Mouse (Mus musculus): Measurements from ENCODE around the gene Pard3b.

Pard3b gene

DNA sequence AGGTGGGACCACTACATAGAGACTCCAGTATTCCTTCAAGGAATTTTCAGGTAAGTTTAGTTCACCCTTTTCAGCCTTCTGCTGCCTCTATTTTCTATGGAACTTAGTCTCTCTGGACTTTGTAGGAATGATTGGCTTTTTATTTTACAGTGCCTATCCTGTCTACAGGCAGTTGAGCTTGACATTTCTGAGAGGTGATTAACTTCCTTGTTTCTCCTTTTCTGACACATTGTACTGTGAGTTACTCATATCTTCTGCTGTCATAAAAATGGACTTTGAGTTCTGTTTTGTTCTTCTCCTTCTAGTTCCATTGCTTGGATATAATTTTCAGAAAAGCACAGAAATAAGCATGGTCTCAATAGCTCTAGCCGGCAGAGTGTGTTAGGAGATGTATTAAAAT lies 112.4 kb downstream of the Pard3b start:
- DNase-seq (ENCODE audit: low spot score) = no peak

- no peak for DNase-seq (ENCODE audit: low spot score)
These were observed 118.1 kb downstream of the Pard3b start for GRCm38 (mm10) chr1:61756771-61757170.

DNA sequence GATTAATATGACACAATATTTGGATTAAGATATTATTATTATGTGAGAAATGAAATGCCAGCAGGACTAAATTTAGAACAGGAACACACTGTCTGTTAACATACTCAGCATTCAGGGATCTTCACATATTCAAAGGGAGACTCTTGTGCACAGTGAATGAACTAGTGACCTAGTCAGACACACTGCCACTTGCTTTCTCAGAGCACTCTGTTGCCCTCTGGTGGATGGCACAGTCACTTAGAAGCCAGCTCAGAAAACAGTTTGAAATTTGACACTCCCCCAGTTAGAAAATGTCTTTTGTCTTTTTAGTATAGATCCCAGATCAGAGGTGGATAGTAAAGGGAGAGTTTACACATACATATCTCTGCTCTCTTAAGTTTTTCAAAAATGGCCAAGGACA lies 132.6 kb downstream of the Pard3b start:
- peak; percentile 89 for DNase-seq (ENCODE audit: low spot score)

- no peak for DNase-seq (ENCODE audit: low spot score)
These were observed 140.1 kb downstream of the Pard3b start for GRCm38 (mm10) chr1:61778731-61779130.

- no peak for DNase-seq (ENCODE audit: low spot score)
These were observed 141.3 kb downstream of the Pard3b start for GRCm38 (mm10) chr1:61779906-61780305.

DNA sequence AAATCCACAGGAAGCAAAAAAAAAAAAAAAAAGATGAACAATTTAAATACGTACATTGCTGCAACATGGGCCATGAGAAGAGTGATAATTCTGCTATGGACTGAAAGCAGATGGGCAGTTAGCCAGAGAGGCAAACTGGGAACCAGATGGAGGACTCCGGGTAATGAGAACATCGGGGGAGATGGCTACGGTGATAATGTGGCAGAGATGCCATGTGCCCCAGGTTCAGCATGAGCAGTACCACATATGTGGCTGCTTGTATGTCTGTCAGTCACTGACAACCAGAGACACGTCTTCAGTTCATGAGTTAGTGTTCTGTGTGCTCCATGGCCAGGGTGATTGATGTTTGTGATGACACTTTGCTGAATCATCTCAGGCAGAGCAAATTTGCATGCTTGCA lies 157.7 kb downstream of the Pard3b start:
- DNase-seq (ENCODE audit: low spot score) = no peak

- no peak for DNase-seq (ENCODE audit: low spot score)
These were observed 181.6 kb downstream of the Pard3b start for GRCm38 (mm10) chr1:61820213-61820612.

DNA sequence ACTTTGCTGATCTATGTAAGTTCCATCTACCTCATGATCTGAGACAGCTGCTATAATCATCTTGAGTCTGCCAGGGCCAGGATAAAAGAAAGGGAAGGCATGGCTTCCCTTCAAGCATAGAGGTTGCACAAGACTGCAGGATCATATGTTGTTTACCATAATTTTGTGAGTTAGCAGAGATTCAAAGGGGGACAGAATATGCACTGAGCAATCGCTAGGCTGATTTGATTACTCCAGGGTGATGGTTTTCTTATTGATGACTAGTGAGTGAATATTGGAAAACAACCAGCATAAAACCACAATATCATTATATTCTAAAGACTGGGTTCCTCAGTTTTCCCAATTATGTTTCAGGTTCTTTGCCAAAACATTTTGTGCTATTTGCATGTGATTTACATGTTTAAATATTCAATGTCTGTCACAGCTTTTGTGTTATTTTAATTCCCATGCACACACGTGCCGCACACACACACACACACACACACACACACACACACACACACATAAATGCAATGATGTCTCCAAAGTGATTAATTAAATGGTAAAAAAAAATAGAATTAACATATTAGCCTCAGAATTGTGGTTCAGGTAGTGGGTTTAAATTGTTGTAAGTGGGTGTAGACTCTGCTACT lies 187.1 kb downstream of the Pard3b start:
- no peak for DNase-seq (ENCODE audit: low spot score)

- DNase-seq (ENCODE audit: low spot score) = no peak
These were observed 198.5 kb downstream of the Pard3b start for GRCm38 (mm10) chr1:61837006-61837544.

DNA sequence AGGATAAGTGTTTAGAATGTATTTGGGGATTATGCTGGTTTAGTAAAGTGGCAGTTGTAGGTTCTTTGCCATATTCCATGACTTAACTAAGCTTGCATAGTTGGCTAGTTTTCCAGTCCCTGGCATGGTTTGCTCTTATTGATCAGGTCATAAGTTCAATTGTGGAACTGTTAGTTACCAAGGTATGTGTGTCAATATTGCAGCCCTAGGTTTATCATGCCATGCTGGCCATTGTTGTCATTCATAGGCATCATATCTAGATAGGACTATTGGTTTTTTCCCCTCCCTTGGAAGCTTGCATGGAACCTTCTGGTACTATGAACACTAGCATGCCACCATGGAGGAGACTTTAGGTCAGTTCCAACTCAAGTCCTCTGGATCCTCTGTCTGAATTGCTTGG lies 208.0 kb downstream of the Pard3b start:
- DNase-seq (ENCODE audit: low spot score) = no peak

DNA sequence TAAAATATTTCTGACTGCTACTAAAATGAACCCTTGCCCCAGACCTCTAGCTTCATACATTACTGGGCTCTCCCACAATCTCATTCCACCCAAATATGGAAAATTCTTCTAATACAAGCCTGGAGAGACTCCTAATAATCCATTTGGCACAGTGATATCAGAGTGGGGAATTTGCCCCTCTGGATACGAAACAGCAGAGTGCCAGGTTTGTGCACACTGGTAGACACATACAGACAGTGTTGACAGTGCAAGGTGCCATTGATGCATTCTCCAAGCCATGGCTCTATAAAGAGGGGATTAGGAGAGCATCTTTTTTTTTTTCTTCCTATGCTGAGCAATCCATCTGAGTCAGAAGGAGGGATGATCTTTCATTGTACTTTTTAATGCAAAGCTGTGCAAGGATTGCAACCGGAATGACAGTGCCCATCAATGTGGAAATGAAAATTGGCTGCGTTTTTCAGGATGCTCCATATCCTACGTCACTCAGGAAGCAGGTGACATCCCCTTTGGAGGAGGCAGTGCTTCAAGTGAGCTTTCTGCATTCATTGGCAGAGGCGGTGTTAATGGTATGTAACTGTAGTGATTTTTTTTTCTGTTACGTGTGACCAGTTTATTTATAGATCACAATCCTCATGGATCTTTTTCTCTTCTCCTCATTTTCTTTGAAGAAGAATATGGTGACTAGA lies 210.5 kb downstream of the Pard3b start:
- DNase-seq (ENCODE audit: low spot score) = no peak

GRCm38 (mm10) chr1:61850471-61850870 lies 211.8 kb downstream of the Pard3b start:
- no peak for DNase-seq (ENCODE audit: low spot score)

GRCm38 (mm10) chr1:61851176-61851575 lies 212.6 kb downstream of the Pard3b start:
- DNase-seq (ENCODE audit: low spot score) = peak; percentile 10

GRCm38 (mm10) chr1:61867286-61868082 lies 228.9 kb downstream of the Pard3b start:
- DNase-seq (ENCODE audit: low spot score) = no peak

GRCm38 (mm10) chr1:61874875-61875274 lies 236.3 kb downstream of the Pard3b start:
- no peak for DNase-seq (ENCODE audit: low spot score)

GRCm38 (mm10) chr1:61879706-61880470 lies 241.3 kb downstream of the Pard3b start:
- DNase-seq (ENCODE audit: low spot score) = peak; percentile 16

- DNase-seq (ENCODE audit: low spot score) = no peak
These were observed 257.4 kb downstream of the Pard3b start for GRCm38 (mm10) chr1:61896048-61896447.

DNA sequence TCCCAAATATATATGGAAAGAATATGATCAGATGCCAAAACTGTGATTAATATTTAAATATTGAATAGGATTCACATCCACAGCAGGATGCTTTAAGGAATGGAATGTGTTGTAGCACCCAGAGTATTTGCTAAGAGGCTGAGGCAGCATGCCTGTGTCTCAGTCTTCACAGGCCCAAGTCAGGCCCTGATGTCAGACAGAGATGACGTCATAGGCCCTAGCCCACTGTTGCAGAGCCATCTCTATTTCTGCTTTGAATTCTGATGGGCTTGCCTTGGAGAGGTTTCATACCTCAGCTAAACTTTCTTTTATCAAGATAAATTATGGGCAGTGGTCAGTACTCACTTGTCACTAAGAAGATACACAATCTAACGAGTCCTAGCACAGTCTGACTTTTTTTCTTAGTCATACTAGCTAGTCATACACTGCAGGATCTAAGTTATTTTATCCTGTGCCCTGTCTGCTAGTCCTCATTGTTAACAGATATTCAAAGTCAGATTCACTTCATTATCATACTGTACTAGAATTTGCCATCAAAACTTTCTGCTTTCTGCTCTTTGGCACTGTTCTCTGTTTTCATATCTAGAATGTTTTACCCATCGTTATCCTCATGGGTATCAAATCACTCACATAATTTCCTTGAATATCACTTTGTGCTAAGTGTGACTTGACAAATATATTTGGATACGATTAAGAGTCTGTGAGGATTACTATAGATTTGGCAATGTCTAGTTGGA lies 264.8 kb downstream of the Pard3b start:
- DNase-seq (ENCODE audit: low spot score) = no peak

GRCm38 (mm10) chr1:61904036-61904435 lies 265.4 kb downstream of the Pard3b start:
- DNase-seq (ENCODE audit: low spot score) = no peak

DNA sequence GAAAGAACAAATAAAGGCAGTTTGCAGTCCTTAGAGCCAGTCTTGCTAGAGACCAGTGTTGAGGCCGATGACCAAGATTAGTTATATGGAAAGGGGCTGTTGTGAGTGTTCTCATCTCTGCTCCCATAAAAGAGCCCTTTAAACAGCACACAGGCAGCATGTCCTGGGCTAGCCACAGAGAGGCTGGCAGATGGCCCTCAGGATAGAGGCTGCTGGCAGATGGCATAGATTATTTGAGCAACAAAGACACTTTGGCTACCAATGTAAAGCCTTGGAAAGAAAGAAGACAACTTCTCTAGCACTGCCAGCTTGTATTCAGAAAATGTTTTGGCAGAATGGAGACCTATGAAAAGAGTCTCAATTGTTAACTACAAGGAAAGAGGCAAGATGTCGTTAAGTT lies 274.3 kb downstream of the Pard3b start:
- DNase-seq (ENCODE audit: low spot score) = no peak

DNA sequence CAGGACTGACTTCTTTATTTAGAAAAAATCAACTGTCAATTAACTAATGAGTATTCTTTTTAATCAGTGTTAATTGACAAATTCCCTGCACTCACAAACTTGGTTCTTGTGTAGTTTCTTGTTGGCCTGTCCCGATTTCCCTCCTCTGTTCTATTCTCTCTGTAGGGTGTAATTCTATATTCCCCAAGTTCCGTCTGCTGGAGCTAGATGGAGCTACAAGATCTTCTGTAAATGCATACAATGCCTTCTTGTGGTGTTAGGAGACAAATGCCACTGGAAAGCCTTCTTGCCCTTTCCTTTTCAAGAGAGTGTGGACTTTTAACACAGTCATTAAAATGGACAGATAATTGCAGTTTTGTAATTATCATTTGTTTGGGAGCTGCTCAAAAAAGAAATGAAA lies 286.3 kb downstream of the Pard3b start:
- DNase-seq (ENCODE audit: low spot score) = peak; percentile 78

Measured in embryo, embryonic 10.5 days (tissue).